9 mouse cellular contexts compared by ENCODE assay signal in the genomic region with DNA sequence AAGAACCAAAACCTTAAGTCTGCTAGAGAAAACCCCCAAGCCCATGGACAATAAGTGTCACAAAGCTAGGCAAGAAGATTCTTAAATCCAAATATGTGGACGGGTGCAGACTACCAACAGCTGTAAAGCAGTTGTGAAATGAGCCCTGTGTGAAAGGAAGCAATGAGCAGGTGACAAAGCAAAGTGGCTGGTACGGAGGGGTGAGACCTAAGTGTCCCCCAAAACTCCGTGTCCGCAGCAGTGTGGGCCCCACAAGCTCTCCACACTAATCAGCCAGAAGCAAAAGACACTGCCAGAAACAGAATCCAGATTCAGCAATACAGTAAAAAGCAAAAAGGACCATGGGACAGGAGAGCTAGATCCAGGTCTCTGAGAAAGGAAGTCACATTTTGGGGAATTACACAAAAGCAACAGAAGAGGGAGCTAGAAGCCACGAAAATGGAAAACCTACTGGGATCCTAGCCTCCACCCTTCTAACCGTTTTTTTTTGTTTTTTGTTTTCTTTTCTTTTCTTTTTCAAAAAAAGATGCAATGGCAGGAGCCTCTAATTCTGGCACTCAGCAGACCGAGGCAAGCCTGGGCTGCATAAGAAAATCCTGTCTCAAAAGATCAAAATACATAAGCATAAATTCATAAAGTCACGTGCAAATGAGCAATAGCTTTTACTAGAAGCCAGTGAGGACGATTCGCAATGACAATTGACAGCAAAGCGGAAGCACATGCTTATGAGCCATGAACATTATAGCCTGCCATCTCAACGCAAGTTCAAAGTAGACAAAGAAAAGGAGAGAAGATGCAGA. TPM values are rescaled to one million over a fixed set of nuclear protein-coding genes. Genes with fewer than 3 reads are reported as not detected.
A peak's percentile ranks its signal among the peaks of the same experiment; 100 is the strongest.
DNase-seq lines count a peak whose midpoint lies in the region; ATAC-seq and TF ChIP-seq lines count a peak whose summit lies in the region.
"Had no signal": no experiment of that assay in that cellular context is flagged by ENCODE, and none has a peak within 500 bp of the region (broad histone marks: within the 10 kb centered on the region; RNA-seq: fewer than 3 reads in every experiment).

No protein-coding gene starts in this region.

- H3K27me3 ChIP-seq in hindbrain, embryonic 15.5 days = no peaks in the 10 kb centered on the region
- 0 out of 2 replicates have a peak, but pooled peaks cover 5% of the 10 kb centered on the region for H3K27me3 ChIP-seq in liver, embryonic 12.5 days (replicated peaks)

- DNase-seq in lung, adult 2 months = peak; percentile 4
- DNase-seq in lung, adult 18-20 months = no peak
- DNase-seq in c-Kit-negative CD71-positive TER-119-positive erythroid progenitor cells, embryonic 14.5 days (ENCODE audit: low read depth, low spot score) = peak; percentile 20
- peak; percentile 2 to 20 for DNase-seq in natural killer cell, adult 2 months (ENCODE audit: low spot score in 2 of 2)
- DNase-seq in testis, postnatal 10 days (ENCODE audit: low spot score) = no peak

- H3K36me3 ChIP-seq in hindbrain, embryonic 15.5 days = no peaks in the 10 kb centered on the region
- no peaks in the 10 kb centered on the region for H3K36me3 ChIP-seq in liver, embryonic 12.5 days

- peak overlapping the region; percentile 44 for H3K4me2 ChIP-seq in hindbrain, embryonic 15.5 days
- peak overlapping the region; percentile 45 for H3K4me2 ChIP-seq in liver, embryonic 12.5 days

- 34% methylated on average over 12 of the region's 12 CpGs for WGBS in lung, adult 2 months
- 35% methylated on average over 12 of the region's 12 CpGs for WGBS in hindbrain, embryonic 15.5 days
- WGBS in liver, embryonic 12.5 days (ENCODE audit: insufficient replicate concordance) = 35% methylated on average over 12 of the region's 12 CpGs

- TF ChIP-seq CTCF in lung, adult 2 months (IDR thresholded peaks at IDR 0.05; ENCODE audit: insufficient read depth, low read length) = peak; percentile 40; the same call in 1 of the 2 replicates

- no peak for TF ChIP-seq POLR2A in lung, adult 2 months (IDR thresholded peaks at IDR 0.05; ENCODE audit: borderline replicate concordance, extremely low read depth, low read depth, low read length)

- no peaks in the 10 kb centered on the region for H3K4me1 ChIP-seq in lung, adult 2 months (ENCODE audit: control insufficient read depth, insufficient read depth, low read length)
- no peaks in the 10 kb centered on the region for H3K4me1 ChIP-seq in hindbrain, embryonic 15.5 days (replicated peaks)
- H3K4me1 ChIP-seq in liver, embryonic 12.5 days = no peaks in the 10 kb centered on the region

- no peak overlapping the region for H3K9ac ChIP-seq in hindbrain, embryonic 15.5 days
- H3K9ac ChIP-seq in liver, embryonic 12.5 days = no peak overlapping the region

- H3K9me3 ChIP-seq in hindbrain, embryonic 15.5 days = no peaks in the 10 kb centered on the region
- H3K9me3 ChIP-seq in liver, embryonic 12.5 days (replicated peaks) = no peaks in the 10 kb centered on the region

- H3K4me3 ChIP-seq in lung, adult 2 months (replicated peaks; ENCODE audit: extremely low read depth, low read depth, low read length) = peak overlapping the region; percentile 48
- peak overlapping the region; percentile 16; the same call in 1 of the 2 replicates for H3K4me3 ChIP-seq in hindbrain, embryonic 15.5 days
- H3K4me3 ChIP-seq in liver, embryonic 12.5 days = peak overlapping the region; percentile 15; the same call in 1 of the 2 replicates

- peak overlapping the region; percentile 55 for H3K27ac ChIP-seq in hindbrain, embryonic 15.5 days (replicated peaks)
- H3K27ac ChIP-seq in liver, embryonic 12.5 days = no peak overlapping the region

- ATAC-seq in erythroid progenitor cell, adult 5-6 weeks (replicated peaks; ENCODE audit: low FRiP score, poor library complexity, severe bottlenecking) = peak; percentile 88
- peak; percentile 65; the same call in 1 of the 2 replicates for ATAC-seq in hindbrain, embryonic 15.5 days (ENCODE audit: low FRiP score, low read depth)
- ATAC-seq in liver, embryonic 12.5 days = 0 out of 2 replicates have a peak, but pooled peaks have one; percentile 13

RNA-seq across cellular contexts. Expression of gene Slc7a3, which starts 46.4 kb away (rescaled TPM):
- polyA plus RNA-seq in lung, adult 2 months (2012; rRNA removed) = 1.3 and 2.7 TPM in 2 replicates
- total RNA-seq in erythroid progenitor cell, adult 5-6 weeks (2015; ENCODE audit: low replicate concordance) = not detected in 2 replicates
- total RNA-seq in erythroid progenitor cell, adult 5-6 weeks (2017; ENCODE audit: low replicate concordance) = not detected in 2 replicates
- polyA plus RNA-seq in hindbrain, embryonic 15.5 days (2015; fragmentation: Nextera tagmentation; extraction: Ambion mirVana) = 6.6 and 7.1 TPM in 2 replicates
- polyA plus RNA-seq in liver, embryonic 12.5 days (2016; fragmentation: Nextera tagmentation; extraction: Ambion mirVana) = 1.7 TPM in 2 replicates
- total RNA-seq: gastrocnemius, postnatal 36 days had no signal

Comparison
In these comparisons a context has a peak if more than half of its experiments do, and no peak if none do; other contexts are left out.
1. DNase-seq: peak in lung, adult 2 months (single experiment), c-Kit-negative CD71-positive TER-119-positive erythroid progenitor cells, embryonic 14.5 days (single experiment) and natural killer cell, adult 2 months (2 of 2); none in lung, adult 18-20 months (0 of 2) and testis, postnatal 10 days (single experiment).
2. ATAC-seq: peak in every context shown above with its lines; median percentile 88 in erythroid progenitor cell, adult 5-6 weeks; 65 in hindbrain, embryonic 15.5 days; 13 in liver, embryonic 12.5 days.
3. Peak in every context shown above with its lines, with median percentiles within 50 percentile points of each other: H3K4me3 ChIP-seq.